Mouse (Mus musculus) stomach, postnatal 0 days (tissue): ENCODE results near the gene Rundc1.

Source experiments
- CTCF ChIP-seq: IDR thresholded peaks from 2 replicates; pipeline ENCODE4 v1.5.1; 2016; ENCODE audit warnings: antibody characterized with exemption, low read depth, mild to moderate bottlenecking, moderate library complexity
- EP300 ChIP-seq: optimal IDR thresholded peaks from 2 replicates; pipeline ENCODE3; 2016; ENCODE audit warnings: antibody characterized with exemption

- TF ChIP-seq CTCF (no peak), EP300 (no peak)
Measured at GRCm38 (mm10) chr11:101480912-101481311, 56.0 kb downstream of the Rundc1 start.
